Mouse (Mus musculus): Measurements from ENCODE around the gene Bcar1.

GRCm38 (mm10) chr8:111701380-111701779, 42.2 kb downstream of the Bcar1 start:
- no peak for TF ChIP-seq POLR2A (IDR thresholded peaks at IDR 0.05; ENCODE audit: low read depth, low read length)
- TF ChIP-seq CTCF (IDR thresholded peaks at IDR 0.05; ENCODE audit: borderline replicate concordance, insufficient read depth, low read length), result no peak
